Mouse (Mus musculus) heart, embryonic 14.5 days (tissue): ENCODE results near the gene H2afx. TPM values are rescaled to one million over a fixed set of nuclear protein-coding genes. Genes with fewer than 3 reads are reported as not detected.

ENCODE experiments used
- ATAC-seq: fragments of 200-750 bp; cut with Nextera tagmentation; 2 replicates; pipeline ENCODE4 v1.8.0; 2017; ENCODE audit warnings: low read depth, moderate TSS enrichment; ENCODE audit not compliant: insufficient number of reproducible peaks, insufficient read depth, low FRiP score
- H3K27ac ChIP-seq, 2 experiments: fragments of 200-500 bp in 1 of 2; fragments of 300-500 bp in 1 of 2; sonication (generic) in 1 of 2; replicated peaks in 1 of 2; 2 replicates each; pipeline ENCODE4 v1.5.1; 2012 to 2014; ENCODE audit warnings: low read depth in 2 of 2, low read length in 2 of 2, control low read depth in 1 of 2, mild to moderate bottlenecking in 1 of 2, mixed read lengths in 1 of 2; ENCODE audit not compliant: control insufficient read depth in 1 of 2, insufficient read depth in 1 of 2
- H3K27me3 ChIP-seq: fragments of 300-500 bp; sonication (generic); 2 replicates; pipeline ENCODE4 v1.6.1; 2014; ENCODE audit warnings: mild to moderate bottlenecking, low read length, control low read depth; ENCODE audit not compliant: control insufficient read depth, insufficient read depth
- H3K36me3 ChIP-seq: fragments of 300-500 bp; sonication (generic); 2 replicates; pipeline ENCODE4 v1.6.1; 2014; ENCODE audit warnings: mild to moderate bottlenecking, control low read depth, low read length, mixed read lengths; ENCODE audit not compliant: control insufficient read depth, insufficient read depth
- H3K4me1 ChIP-seq, 2 experiments: fragments of 200-500 bp in 1 of 2; fragments of 300-500 bp in 1 of 2; sonication (generic) in 1 of 2; 2 replicates each; pipeline ENCODE4 v1.6.1; 2012 to 2014; ENCODE audit warnings: low read length in 2 of 2, control low read depth in 1 of 2, mixed read lengths in 1 of 2; ENCODE audit not compliant: control insufficient read depth in 2 of 2, insufficient read depth in 2 of 2
- H3K4me2 ChIP-seq: fragments of 300-500 bp; sonication (generic); 2 replicates; pipeline ENCODE4 v1.6.1; 2014; ENCODE audit warnings: mild to moderate bottlenecking, low read length
- H3K4me3 ChIP-seq, 2 experiments: fragments of 200-500 bp in 1 of 2; fragments of 300-500 bp in 1 of 2; sonication (generic) in 1 of 2; 2 replicates each; pipeline ENCODE4 v1.5.1; 2012 to 2014; ENCODE audit warnings: low read length in 2 of 2, mild to moderate bottlenecking in 2 of 2, control low read depth in 1 of 2, low read depth in 1 of 2, moderate library complexity in 1 of 2; ENCODE audit not compliant: control insufficient read depth in 1 of 2, insufficient read depth in 1 of 2
- H3K9ac ChIP-seq: fragments of 300-500 bp; sonication (generic); 2 replicates; pipeline ENCODE4 v1.6.1; 2014; ENCODE audit warnings: mild to moderate bottlenecking, low read length
- H3K9me3 ChIP-seq: fragments of 300-500 bp; sonication (generic); 2 replicates; pipeline ENCODE4 v1.6.1; 2016; ENCODE audit warnings: low read length, control low read depth; ENCODE audit not compliant: control insufficient read depth
- WGBS: fragments of 180-500 bp; shearing (Covaris S2); extraction: QIAGEN DNeasy Blood & Tissue Kit; methylation state at CpG from one replicate; pipeline ENCODE4 v1.1.7; 2014; 5-methylcytosine and 5-hydroxymethylcytosine counted together
- polyA plus RNA-seq: library from polyadenylated mRNA; unstranded; fragments of >200 nt; fragmentation: Nextera tagmentation; extraction: Ambion mirVana; gene quantifications from 2 replicates; pipeline ENCODE4 v1.2.1, GENCODE M21; 2014

H2afx gene
- polyA plus RNA-seq, 1 experiment from 2014 or later, result 167 TPM

DNA sequence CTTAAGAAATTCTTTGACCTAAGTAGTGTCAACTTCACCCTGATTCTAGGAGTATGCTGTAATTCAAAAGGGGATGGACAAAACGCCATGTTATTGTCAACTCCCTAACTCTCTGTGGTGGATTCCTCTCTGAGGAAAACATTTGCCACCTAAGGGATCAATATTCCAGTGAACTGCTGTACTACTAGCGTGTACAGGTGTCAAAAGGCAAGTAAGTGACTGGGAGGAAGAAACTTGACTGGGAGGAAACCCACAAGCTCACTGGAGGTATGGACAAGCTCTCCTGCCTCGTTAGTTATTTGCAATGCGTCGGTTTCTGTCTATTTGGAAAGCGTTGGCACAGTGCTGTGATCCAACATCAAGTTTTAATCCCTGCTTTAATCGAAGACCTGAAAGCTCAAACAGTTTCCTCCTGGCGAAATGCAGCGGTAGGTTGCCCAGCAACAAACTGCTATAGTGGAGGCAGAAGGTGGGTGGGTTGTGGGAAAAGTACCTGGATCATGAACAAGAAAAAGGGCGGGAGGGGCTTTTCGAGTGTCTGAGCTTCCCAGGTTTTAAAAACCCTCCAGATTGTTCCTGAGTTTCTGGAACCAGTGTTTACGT is 8.6 kb upstream of the H2afx start, which contains the start of gene Dpagt1:
Dpagt1 (plus strand) TSS at position 252 of the 603 bp plus-strand sequence.
- ATAC-seq, result 0 out of 2 replicates have a peak, but pooled peaks have one; percentile 10
- H3K4me2 ChIP-seq, result peak within 1 kb of the TSS; percentile 86
- WGBS, result 4% methylated on average over 12 of the region's 12 CpGs
- peak within 1 kb of the TSS; percentile 94 for H3K9ac ChIP-seq
- H3K36me3 ChIP-seq, result peaks cover 28% of the 10 kb centered on the region
- peak within 1 kb of the TSS; percentile 80 for H3K4me3 ChIP-seq
- H3K9me3 ChIP-seq, result no peaks in the 10 kb centered on the region
- peaks cover 7 to 15% of the 10 kb centered on the region in 2 experiments for H3K4me1 ChIP-seq
- no peaks in the 10 kb centered on the region for H3K27me3 ChIP-seq
- peak within 1 kb of the TSS; percentile 90 to 96 for H3K27ac ChIP-seq

GRCm38 (mm10) chr9:44326371-44327063 is 8.0 kb upstream of the H2afx start:
- H3K4me2 ChIP-seq, result peak overlapping the region; percentile 86
- peak overlapping the region; percentile 90 to 96 for H3K27ac ChIP-seq
- ATAC-seq, result peak; percentile 88
- no peaks in the 10 kb centered on the region for H3K9me3 ChIP-seq
- peak overlapping the region; percentile 80 for H3K4me3 ChIP-seq
- peaks cover 35% of the 10 kb centered on the region for H3K36me3 ChIP-seq
- 0% methylated on average over 38 of the region's 38 CpGs for WGBS
- no peaks in the 10 kb centered on the region for H3K27me3 ChIP-seq
- peaks cover 7 to 13% of the 10 kb centered on the region in 2 experiments for H3K4me1 ChIP-seq
- H3K9ac ChIP-seq, result peak overlapping the region; percentile 94

GRCm38 (mm10) chr9:44327064-44327711 is 7.3 kb upstream of the H2afx start:
- peaks cover 42% of the 10 kb centered on the region for H3K36me3 ChIP-seq
- under 1% methylated on average over 22 of the region's 22 CpGs for WGBS
- ATAC-seq, result peak; percentile 52; the same call in 1 of the 2 replicates
- H3K9me3 ChIP-seq, result no peaks in the 10 kb centered on the region
- peaks cover 7 to 13% of the 10 kb centered on the region in 2 experiments for H3K4me1 ChIP-seq
- peak overlapping the region; percentile 80 for H3K4me3 ChIP-seq
- peak overlapping the region; percentile 90 to 96 for H3K27ac ChIP-seq
- peak overlapping the region; percentile 86 for H3K4me2 ChIP-seq
- H3K9ac ChIP-seq, result peak overlapping the region; percentile 94
- H3K27me3 ChIP-seq, result no peaks in the 10 kb centered on the region

DNA sequence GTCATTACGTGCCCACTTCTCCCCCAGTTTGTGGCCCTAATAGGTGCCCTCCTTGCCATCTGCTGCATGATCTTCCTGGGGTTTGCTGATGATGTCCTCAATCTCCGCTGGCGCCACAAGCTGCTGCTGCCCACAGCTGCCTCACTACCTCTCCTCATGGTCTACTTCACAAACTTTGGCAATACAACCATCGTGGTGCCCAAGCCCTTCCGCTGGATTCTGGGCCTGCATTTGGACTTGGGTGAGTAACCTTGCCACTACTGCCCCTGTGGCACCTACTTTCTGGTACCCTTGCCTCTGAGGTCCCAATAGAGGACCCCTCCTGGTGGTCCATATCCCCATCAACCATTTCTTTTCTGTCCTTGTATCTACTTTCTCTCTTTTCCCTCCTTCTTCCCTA is 6.6 kb upstream of the H2afx start:
- no peaks in the 10 kb centered on the region for H3K9me3 ChIP-seq
- H3K27me3 ChIP-seq, result no peaks in the 10 kb centered on the region
- peaks cover 7 to 13% of the 10 kb centered on the region in 2 experiments for H3K4me1 ChIP-seq
- WGBS, result 87% methylated on average over 5 of the region's 5 CpGs
- H3K4me2 ChIP-seq, result peak overlapping the region; percentile 86
- peak overlapping the region; percentile 94 for H3K9ac ChIP-seq
- peak overlapping the region in 1 of 2 experiments; percentile 96; a peak in 2 of 4 replicates for H3K27ac ChIP-seq
- no peak for ATAC-seq
- H3K36me3 ChIP-seq, result peaks cover 49% of the 10 kb centered on the region
- peak overlapping the region; percentile 80 for H3K4me3 ChIP-seq

DNA sequence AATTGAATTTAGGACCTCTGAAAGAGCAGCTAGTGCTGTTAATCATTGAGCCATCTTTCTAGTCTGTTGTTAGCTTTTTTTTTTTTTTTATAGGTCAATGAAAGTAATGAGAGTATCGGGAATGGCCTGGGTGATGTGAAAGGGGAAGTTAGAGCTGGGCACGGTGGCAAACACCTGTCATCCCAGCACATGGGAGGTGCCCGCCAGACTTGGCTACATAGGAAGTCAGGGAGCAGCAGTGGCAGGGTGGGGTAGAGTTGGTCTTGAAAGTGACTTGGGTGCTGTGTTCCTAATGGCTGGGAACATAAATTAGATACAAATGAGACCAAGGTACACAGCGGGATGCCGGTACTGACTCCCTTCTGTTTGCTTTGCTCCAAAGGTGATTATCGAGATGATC is 3.8 kb upstream of the H2afx start:
- H3K4me2 ChIP-seq, result no peak overlapping the region
- no peak overlapping the region for H3K4me3 ChIP-seq
- H3K9me3 ChIP-seq, result no peaks in the 10 kb centered on the region
- H3K27me3 ChIP-seq, result no peaks in the 10 kb centered on the region
- peaks cover 7 to 11% of the 10 kb centered on the region in 2 experiments for H3K4me1 ChIP-seq
- H3K36me3 ChIP-seq, result peaks cover 59% of the 10 kb centered on the region
- H3K9ac ChIP-seq, result no peak overlapping the region
- H3K27ac ChIP-seq, result no peak overlapping the region
- WGBS, result 93% methylated on average over 6 of the region's 6 CpGs
- ATAC-seq, result no peak

GRCm38 (mm10) chr9:44332918-44333638 is 1.4 kb upstream of the H2afx start:
- Histone ChIP-seq H3K4me3 (no peak overlapping the region), H3K27ac (no peak overlapping the region), H3K9ac (no peak overlapping the region), H3K4me1 (peaks cover 4 to 20% of the 10 kb centered on the region in 2 experiments; a peak in 3 of 4 replicates), H3K4me2 (no peak overlapping the region), H3K27me3 (no peaks in the 10 kb centered on the region), H3K36me3 (peaks cover 74% of the 10 kb centered on the region), H3K9me3 (no peaks in the 10 kb centered on the region)
- WGBS, result 94% methylated on average over 13 of the region's 13 CpGs
- ATAC-seq, result no peak
